Mouse (Mus musculus): Measurements from ENCODE around the gene Prickle2. TPM values are rescaled to one million over a fixed set of nuclear protein-coding genes. Genes with fewer than 3 reads are reported as not detected.

Gene Prickle2
- polyA plus RNA-seq, 1 experiment: 1.5 TPM

GRCm38 (mm10) chr6:92414478-92415404 is 291.2 kb downstream of the Prickle2 start:
- TF ChIP-seq CTCF (IDR thresholded peaks at IDR 0.05; ENCODE audit: control insufficient read depth, insufficient read depth, insufficient replicate concordance, low read depth, low read length) (no peak), POLR2A (IDR thresholded peaks at IDR 0.05; ENCODE audit: control insufficient read depth, low read depth, low read length) (no peak)
- no peaks in the 10 kb centered on the region for H3K4me1 ChIP-seq (ENCODE audit: control insufficient read depth, insufficient read depth, low read length)
- H3K27me3 ChIP-seq (ENCODE audit: control insufficient read depth, insufficient read depth, low read length): no peaks in the 10 kb centered on the region
- no peaks in the 10 kb centered on the region for H3K36me3 ChIP-seq (ENCODE audit: control insufficient read depth, insufficient read depth, low read length)
- no peak overlapping the region for H3K27ac ChIP-seq (ENCODE audit: control insufficient read depth, insufficient read depth, low read depth, low read length)
- H3K4me3 ChIP-seq (ENCODE audit: control insufficient read depth, low read depth, low read length): no peak overlapping the region

DNA sequence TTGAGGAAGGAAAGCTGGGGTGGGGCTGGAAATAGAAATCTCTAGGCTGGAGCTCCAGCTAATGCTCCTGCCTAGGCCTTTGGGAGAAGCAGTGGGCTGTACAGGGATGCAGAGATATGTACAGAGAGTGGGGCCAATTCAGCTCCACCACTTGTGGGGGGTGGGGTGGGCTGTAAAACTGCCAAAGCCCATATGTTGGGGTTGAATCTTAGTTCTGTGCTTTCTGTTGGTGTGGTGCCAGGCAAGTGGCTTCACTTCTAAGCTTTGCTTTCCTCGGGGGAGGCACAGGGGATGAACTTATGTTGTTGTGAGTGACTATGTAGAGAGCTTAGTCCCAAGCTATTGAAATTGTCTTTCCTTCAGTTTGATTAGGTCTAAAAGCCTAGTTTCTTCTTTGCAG is 292.0 kb downstream of the Prickle2 start:
- H3K4me3 ChIP-seq (ENCODE audit: control insufficient read depth, low read depth, low read length): no peak overlapping the region
- no peaks in the 10 kb centered on the region for H3K27me3 ChIP-seq (ENCODE audit: control insufficient read depth, insufficient read depth, low read length)
- TF ChIP-seq POLR2A (IDR thresholded peaks at IDR 0.05; ENCODE audit: control insufficient read depth, low read depth, low read length): no peak
- TF ChIP-seq CTCF (IDR thresholded peaks at IDR 0.05; ENCODE audit: control insufficient read depth, insufficient read depth, insufficient replicate concordance, low read depth, low read length): no peak
- no peaks in the 10 kb centered on the region for H3K4me1 ChIP-seq (ENCODE audit: control insufficient read depth, insufficient read depth, low read length)
- no peak overlapping the region for H3K27ac ChIP-seq (ENCODE audit: control insufficient read depth, insufficient read depth, low read depth, low read length)
- no peaks in the 10 kb centered on the region for H3K36me3 ChIP-seq (ENCODE audit: control insufficient read depth, insufficient read depth, low read length)

DNA sequence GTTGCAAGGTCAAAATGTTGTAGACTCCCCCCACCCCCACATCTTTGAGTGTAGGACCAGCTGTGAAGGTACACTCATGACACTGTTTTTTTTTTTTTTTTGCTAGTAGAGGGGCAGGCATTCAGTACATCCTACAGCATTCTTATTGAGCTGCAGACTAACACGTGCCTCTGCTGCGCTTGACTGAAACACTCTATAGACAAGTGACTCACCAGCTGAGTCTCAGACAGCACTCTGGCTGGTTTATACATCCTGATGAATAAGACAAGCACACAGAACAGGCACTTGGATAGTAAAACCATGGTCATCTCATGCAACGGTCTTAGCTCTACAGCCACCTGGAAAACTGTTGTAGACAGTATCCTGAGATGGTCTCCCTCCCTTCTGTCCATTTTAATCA is 296.2 kb downstream of the Prickle2 start:
- no peaks in the 10 kb centered on the region for H3K4me1 ChIP-seq (ENCODE audit: control insufficient read depth, insufficient read depth, low read length)
- no peaks in the 10 kb centered on the region for H3K36me3 ChIP-seq (ENCODE audit: control insufficient read depth, insufficient read depth, low read length)
- H3K27me3 ChIP-seq (ENCODE audit: control insufficient read depth, insufficient read depth, low read length): no peaks in the 10 kb centered on the region
- H3K27ac ChIP-seq (ENCODE audit: control insufficient read depth, insufficient read depth, low read depth, low read length): no peak overlapping the region
- H3K4me3 ChIP-seq (ENCODE audit: control insufficient read depth, low read depth, low read length): no peak overlapping the region
- TF ChIP-seq POLR2A (IDR thresholded peaks at IDR 0.05; ENCODE audit: control insufficient read depth, low read depth, low read length) (no peak), CTCF (IDR thresholded peaks at IDR 0.05; ENCODE audit: control insufficient read depth, insufficient read depth, insufficient replicate concordance, low read depth, low read length) (no peak)

DNA sequence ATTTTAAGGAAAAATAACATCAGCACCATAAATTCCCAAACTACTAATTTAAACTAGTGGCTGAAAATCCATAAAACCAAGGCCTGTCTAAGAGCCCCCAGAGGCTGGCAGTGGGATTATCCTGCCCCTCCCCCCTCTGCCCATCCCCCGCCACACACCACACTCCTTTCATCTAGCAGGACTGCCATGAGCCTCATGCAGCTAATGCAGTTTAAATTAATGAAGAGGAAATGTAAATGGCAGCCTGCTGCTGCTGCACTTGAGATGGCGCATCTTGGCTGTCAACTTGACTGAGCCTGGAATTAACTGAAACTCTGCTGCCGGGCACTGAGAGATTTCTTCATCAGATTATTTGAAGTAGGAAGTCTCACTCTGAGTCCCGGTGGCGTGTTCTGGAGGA is 298.7 kb downstream of the Prickle2 start:
- TF ChIP-seq CTCF (IDR thresholded peaks at IDR 0.05; ENCODE audit: control insufficient read depth, insufficient read depth, insufficient replicate concordance, low read depth, low read length) (no peak), POLR2A (IDR thresholded peaks at IDR 0.05; ENCODE audit: control insufficient read depth, low read depth, low read length) (no peak)
- no peaks in the 10 kb centered on the region for H3K36me3 ChIP-seq (ENCODE audit: control insufficient read depth, insufficient read depth, low read length)
- no peaks in the 10 kb centered on the region for H3K27me3 ChIP-seq (ENCODE audit: control insufficient read depth, insufficient read depth, low read length)
- H3K4me3 ChIP-seq (ENCODE audit: control insufficient read depth, low read depth, low read length): no peak overlapping the region
- H3K4me1 ChIP-seq (ENCODE audit: control insufficient read depth, insufficient read depth, low read length): no peaks in the 10 kb centered on the region
- H3K27ac ChIP-seq (ENCODE audit: control insufficient read depth, insufficient read depth, low read depth, low read length): no peak overlapping the region

DNA sequence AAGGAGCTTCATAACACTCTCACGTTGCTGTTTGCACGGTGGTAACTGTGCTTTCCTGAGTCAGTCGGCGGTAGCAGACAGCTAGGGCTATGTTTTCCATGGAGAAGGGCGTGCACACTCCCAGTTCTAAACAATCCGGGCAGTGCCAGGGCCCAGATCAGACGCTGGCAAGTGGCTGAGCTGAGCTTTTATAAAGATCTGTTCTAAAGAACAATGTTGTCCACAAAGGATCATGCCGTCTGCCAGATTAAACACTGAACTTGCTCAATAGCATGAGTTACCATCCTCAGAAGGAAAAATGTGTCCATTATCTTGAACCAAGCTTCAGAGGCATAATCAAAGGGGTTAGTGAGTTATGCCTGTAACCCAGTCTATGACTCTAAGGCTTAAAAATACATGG is 300.4 kb downstream of the Prickle2 start:
- Histone ChIP-seq H3K4me1 (ENCODE audit: control insufficient read depth, insufficient read depth, low read length) (no peaks in the 10 kb centered on the region), H3K36me3 (ENCODE audit: control insufficient read depth, insufficient read depth, low read length) (no peaks in the 10 kb centered on the region), H3K27ac (ENCODE audit: control insufficient read depth, insufficient read depth, low read depth, low read length) (no peak overlapping the region), H3K27me3 (ENCODE audit: control insufficient read depth, insufficient read depth, low read length) (no peaks in the 10 kb centered on the region), H3K4me3 (ENCODE audit: control insufficient read depth, low read depth, low read length) (no peak overlapping the region)
- TF ChIP-seq POLR2A (IDR thresholded peaks at IDR 0.05; ENCODE audit: control insufficient read depth, low read depth, low read length) (no peak), CTCF (IDR thresholded peaks at IDR 0.05; ENCODE audit: control insufficient read depth, insufficient read depth, insufficient replicate concordance, low read depth, low read length) (no peak)

- TF ChIP-seq CTCF (IDR thresholded peaks at IDR 0.05; ENCODE audit: control insufficient read depth, insufficient read depth, insufficient replicate concordance, low read depth, low read length): no peak
- H3K27ac ChIP-seq (ENCODE audit: control insufficient read depth, insufficient read depth, low read depth, low read length): no peak overlapping the region
- H3K4me3 ChIP-seq (ENCODE audit: control insufficient read depth, low read depth, low read length): no peak overlapping the region
- H3K4me1 ChIP-seq (ENCODE audit: control insufficient read depth, insufficient read depth, low read length): no peaks in the 10 kb centered on the region
- no peaks in the 10 kb centered on the region for H3K27me3 ChIP-seq (ENCODE audit: control insufficient read depth, insufficient read depth, low read length)
- H3K36me3 ChIP-seq (ENCODE audit: control insufficient read depth, insufficient read depth, low read length): no peaks in the 10 kb centered on the region
Measured at GRCm38 (mm10) chr6:92397876-92398275, 308.1 kb downstream of the Prickle2 start.

GRCm38 (mm10) chr6:92395556-92395955 is 310.4 kb downstream of the Prickle2 start:
- TF ChIP-seq CTCF (IDR thresholded peaks at IDR 0.05; ENCODE audit: control insufficient read depth, insufficient read depth, insufficient replicate concordance, low read depth, low read length): no peak
- no peak for TF ChIP-seq POLR2A (IDR thresholded peaks at IDR 0.05; ENCODE audit: control insufficient read depth, low read depth, low read length)
- no peaks in the 10 kb centered on the region for H3K4me1 ChIP-seq (ENCODE audit: control insufficient read depth, insufficient read depth, low read length)

More at GRCm38 (mm10) chr6:92395556-92395955, 310.4 kb downstream of the Prickle2 start:
- Histone ChIP-seq H3K4me3 (ENCODE audit: control insufficient read depth, low read depth, low read length) (no peak overlapping the region), H3K36me3 (ENCODE audit: control insufficient read depth, insufficient read depth, low read length) (no peaks in the 10 kb centered on the region), H3K27me3 (ENCODE audit: control insufficient read depth, insufficient read depth, low read length) (no peaks in the 10 kb centered on the region), H3K27ac (ENCODE audit: control insufficient read depth, insufficient read depth, low read depth, low read length) (no peak overlapping the region)

Data from testis, adult 2 months (tissue).